Mouse (Mus musculus) neural tube, embryonic 15.5 days (tissue): ENCODE results near the gene Dffb. TPM values are rescaled to one million over a fixed set of nuclear protein-coding genes. Genes with fewer than 3 reads are reported as not detected.

Experiments used
- ATAC-seq: fragments of 200-750 bp; cut with Nextera tagmentation; 2 replicates; pipeline ENCODE4 v1.8.0; 2017; ENCODE audit warnings: mild to moderate bottlenecking, moderate TSS enrichment, moderate library complexity; ENCODE audit not compliant: low FRiP score
- H3K27ac ChIP-seq: fragments of 300-500 bp; sonication (generic); replicated peaks from 2 replicates; pipeline ENCODE4 v1.5.1; 2015; ENCODE audit warnings: mild to moderate bottlenecking, inconsistent platforms
- H3K27me3 ChIP-seq: fragments of 300-500 bp; sonication (generic); replicated peaks from 2 replicates; pipeline ENCODE4 v1.6.1; 2015; ENCODE audit warnings: inconsistent platforms
- H3K36me3 ChIP-seq: fragments of 300-500 bp; sonication (generic); 2 replicates; pipeline ENCODE4 v1.6.1; 2015; ENCODE audit warnings: inconsistent platforms
- H3K4me1 ChIP-seq: fragments of 300-500 bp; sonication (generic); 2 replicates; pipeline ENCODE4 v1.6.1; 2015; ENCODE audit warnings: inconsistent platforms
- H3K4me2 ChIP-seq: fragments of 300-500 bp; sonication (generic); 2 replicates; pipeline ENCODE4 v1.6.1; 2015; ENCODE audit warnings: inconsistent platforms, mild to moderate bottlenecking, moderate library complexity
- H3K4me3 ChIP-seq: fragments of 300-500 bp; sonication (generic); replicated peaks from 2 replicates; pipeline ENCODE4 v1.5.1; 2015; ENCODE audit warnings: mild to moderate bottlenecking, inconsistent platforms
- H3K9ac ChIP-seq: fragments of 300-500 bp; sonication (generic); replicated peaks from 2 replicates; pipeline ENCODE4 v1.6.1; 2015; ENCODE audit warnings: mild to moderate bottlenecking, inconsistent platforms
- H3K9me3 ChIP-seq: fragments of 300-500 bp; sonication (generic); replicated peaks from 2 replicates; pipeline ENCODE4 v1.6.1; 2016; ENCODE audit warnings: inconsistent platforms
- WGBS: fragments of 180-500 bp; shearing (Covaris S2); methylation state at CpG from one replicate; pipeline ENCODE4 v1.1.7; 2015; ENCODE audit warnings: mixed read lengths; 5-methylcytosine and 5-hydroxymethylcytosine counted together
- polyA plus RNA-seq: library from polyadenylated mRNA; unstranded; fragments of >200 nt; fragmentation: Nextera tagmentation; extraction: Ambion mirVana; gene quantifications from 2 replicates; pipeline ENCODE4 v1.2.1, GENCODE M21; 2015

Gene Dffb
- polyA plus RNA-seq, 1 experiment from 2014 or later = 11.3 TPM

DNA sequence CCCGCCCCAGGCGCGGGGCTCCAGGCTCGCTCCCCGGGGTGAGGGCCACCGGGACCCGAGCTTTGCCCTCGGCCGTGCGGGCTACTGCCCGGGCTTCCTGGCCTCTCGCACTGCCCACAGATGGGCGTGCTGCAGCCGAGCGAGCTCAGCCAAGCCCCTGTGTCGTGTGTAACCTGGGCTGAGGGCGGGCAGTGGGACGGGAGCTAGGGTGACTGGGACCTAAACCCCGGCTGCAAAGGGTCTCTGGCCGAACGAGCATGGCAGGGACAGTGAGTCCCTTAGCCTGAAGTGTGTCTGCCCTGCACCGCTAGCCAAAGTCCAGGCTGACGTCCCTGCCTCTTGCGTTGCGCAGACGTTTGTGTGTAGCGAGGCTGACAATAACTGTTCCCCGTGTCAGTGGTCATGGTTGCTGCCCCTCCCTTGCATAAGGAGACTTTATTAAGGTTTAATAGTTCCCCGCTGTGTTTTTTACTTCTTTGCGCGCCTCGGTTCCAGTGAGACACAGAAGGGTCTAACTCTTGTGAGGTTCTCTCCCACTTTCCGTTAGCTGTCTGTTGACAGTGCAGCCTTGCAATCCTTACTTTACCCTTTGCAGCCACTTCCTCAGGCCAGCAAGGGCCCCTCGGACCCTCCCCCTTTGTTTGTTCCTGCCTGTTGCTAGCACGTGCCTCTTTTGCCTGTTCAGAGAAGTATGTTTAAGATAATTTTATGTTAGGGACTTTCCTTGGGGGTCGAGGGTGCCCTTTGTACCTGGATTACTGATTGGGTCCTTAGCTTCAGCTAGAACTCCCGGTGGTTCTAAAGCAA lies 17.3 kb downstream of the Dffb start:
- Histone ChIP-seq H3K27me3 (no peaks in the 10 kb centered on the region), H3K4me2 (peak overlapping the region; percentile 85), H3K4me1 (peaks cover 21% of the 10 kb centered on the region), H3K4me3 (peak overlapping the region; percentile 76), H3K9me3 (no peaks in the 10 kb centered on the region), H3K27ac (peak overlapping the region; percentile 90), H3K36me3 (peaks cover 32% of the 10 kb centered on the region), H3K9ac (peak overlapping the region; percentile 91)
- ATAC-seq = peak; percentile 68
- under 1% methylated on average over 37 of the region's 37 CpGs for WGBS

DNA sequence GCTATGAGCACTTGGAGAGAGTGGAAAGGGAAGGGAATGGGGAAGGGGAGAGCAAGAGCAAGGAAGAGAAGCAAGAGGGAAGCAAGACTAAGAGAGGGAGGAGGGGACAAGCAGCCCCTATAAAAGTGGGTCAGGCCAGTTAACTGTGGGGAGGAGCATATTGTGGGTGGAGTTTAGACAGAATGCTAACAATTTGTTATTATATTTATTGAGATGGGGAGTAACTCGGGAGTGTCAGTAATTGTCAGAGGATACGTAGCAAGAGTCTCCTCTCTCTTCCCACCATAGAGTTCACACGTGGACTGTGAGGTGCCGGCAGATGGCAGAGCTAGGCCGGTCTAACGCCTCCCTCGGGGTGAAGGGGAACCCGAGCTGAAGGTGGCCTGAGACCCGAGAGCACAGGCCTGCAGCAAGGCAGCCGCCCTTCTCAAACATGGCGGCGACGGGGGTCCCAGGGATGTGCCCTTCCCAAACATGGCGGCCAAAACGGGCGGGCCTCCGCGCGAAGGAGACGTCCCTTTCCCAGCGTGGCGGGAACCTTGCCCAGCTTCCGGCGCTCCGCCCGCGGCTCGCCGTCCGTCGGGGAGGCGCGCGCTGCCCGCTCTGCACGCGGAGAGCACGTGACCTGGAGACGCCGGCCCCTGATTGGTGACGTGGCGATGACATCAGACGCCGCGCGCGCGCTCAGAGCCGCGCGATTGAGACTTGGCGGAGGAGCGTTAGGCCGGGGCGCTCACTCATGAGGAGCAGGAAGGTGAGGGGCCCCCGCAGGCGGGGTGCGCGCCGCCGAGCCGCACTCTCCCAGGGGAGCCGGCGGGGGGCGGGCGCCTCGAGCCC lies 18.1 kb downstream of the Dffb start, which contains the start of gene A430005L14Rik:
TSS of gene A430005L14Rik (plus strand) at position 669 of the 837 bp plus-strand sequence.
- Histone ChIP-seq H3K27ac (peak within 1 kb of the TSS; percentile 90), H3K4me3 (peak within 1 kb of the TSS; percentile 76), H3K27me3 (no peaks in the 10 kb centered on the region), H3K9ac (peak within 1 kb of the TSS; percentile 91), H3K4me1 (peaks cover 21% of the 10 kb centered on the region), H3K9me3 (no peaks in the 10 kb centered on the region), H3K4me2 (peak within 1 kb of the TSS; percentile 85), H3K36me3 (peaks cover 24% of the 10 kb centered on the region)
- 2% methylated on average over 54 of the region's 67 CpGs for WGBS
- ATAC-seq = peak; percentile 95

DNA sequence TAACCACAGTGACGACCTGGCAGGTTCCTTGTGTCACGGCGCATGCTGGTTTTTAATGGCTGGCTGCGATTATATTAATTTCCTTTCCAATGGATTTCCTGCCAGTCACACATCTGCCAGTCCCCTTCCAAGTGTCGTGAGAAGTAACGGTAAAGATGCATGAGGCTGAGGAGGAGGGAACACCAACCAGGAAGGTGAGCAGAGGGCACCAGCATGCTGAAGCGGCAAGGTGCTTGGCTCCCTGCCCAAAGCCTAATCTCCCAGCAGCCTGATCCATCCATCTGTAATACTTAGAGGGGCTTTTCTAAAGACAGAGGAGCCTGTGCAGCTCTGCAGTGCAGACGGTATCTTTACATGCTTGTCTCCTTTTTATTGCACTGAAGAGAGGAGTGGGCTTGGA lies 19.3 kb downstream of the Dffb start:
- Histone ChIP-seq H3K27ac (peak overlapping the region; percentile 90; the same call in 1 of the 2 replicates), H3K9ac (no peak overlapping the region), H3K27me3 (no peaks in the 10 kb centered on the region), H3K4me3 (no peak overlapping the region), H3K4me2 (no peak overlapping the region), H3K36me3 (peaks cover 13% of the 10 kb centered on the region), H3K4me1 (peaks cover 21% of the 10 kb centered on the region), H3K9me3 (no peaks in the 10 kb centered on the region)
- 67% methylated on average over 8 of the region's 8 CpGs for WGBS
- no peak for ATAC-seq

- Histone ChIP-seq H3K27ac (no peak overlapping the region), H3K9me3 (no peaks in the 10 kb centered on the region), H3K36me3 (no peaks in the 10 kb centered on the region), H3K4me2 (no peak overlapping the region), H3K27me3 (peaks cover 7% of the 10 kb centered on the region; the same call in 1 of the 2 replicates), H3K9ac (no peak overlapping the region), H3K4me1 (peaks cover 5% of the 10 kb centered on the region), H3K4me3 (no peak overlapping the region)
- ATAC-seq = no peak
- WGBS = 18% methylated on average over 5 of the region's 5 CpGs
Observed at GRCm38 (mm10) chr4:153951692-153952091, 23.2 kb downstream of the Dffb start.

DNA sequence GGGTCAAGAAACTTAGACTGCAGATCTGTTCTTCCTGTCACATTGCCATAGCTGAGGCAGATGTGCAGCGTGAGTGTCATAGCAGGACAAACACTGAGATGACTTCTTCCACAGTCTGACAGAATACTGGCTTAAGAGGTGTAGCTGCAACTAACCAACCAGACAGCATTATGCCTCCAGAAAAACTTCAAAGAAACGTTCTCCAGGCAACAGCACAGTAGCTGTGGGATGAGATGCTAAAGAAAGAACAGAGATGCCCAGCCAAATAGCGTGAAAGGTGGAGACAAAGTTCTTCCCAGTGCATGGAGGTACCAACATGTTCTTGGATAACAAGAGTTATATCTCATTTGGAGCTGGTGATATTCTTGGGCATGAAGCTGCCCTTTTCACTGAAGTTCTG lies 23.8 kb downstream of the Dffb start:
- no peak overlapping the region for H3K9ac ChIP-seq
- no peak overlapping the region for H3K4me2 ChIP-seq
- no peak overlapping the region for H3K4me3 ChIP-seq
- ATAC-seq = no peak
- H3K4me1 ChIP-seq = no peaks in the 10 kb centered on the region
- H3K27me3 ChIP-seq = peaks cover 7% of the 10 kb centered on the region; the same call in 1 of the 2 replicates
- WGBS = 67% methylated on average over 3 of the region's 3 CpGs
- no peak overlapping the region for H3K27ac ChIP-seq
- no peaks in the 10 kb centered on the region for H3K9me3 ChIP-seq
- no peaks in the 10 kb centered on the region for H3K36me3 ChIP-seq

GRCm38 (mm10) chr4:153950372-153950771 lies 24.6 kb downstream of the Dffb start:
- WGBS = 78% methylated on average over 2 of the region's 2 CpGs
- no peak overlapping the region for H3K4me2 ChIP-seq
- ATAC-seq = no peak

DNA sequence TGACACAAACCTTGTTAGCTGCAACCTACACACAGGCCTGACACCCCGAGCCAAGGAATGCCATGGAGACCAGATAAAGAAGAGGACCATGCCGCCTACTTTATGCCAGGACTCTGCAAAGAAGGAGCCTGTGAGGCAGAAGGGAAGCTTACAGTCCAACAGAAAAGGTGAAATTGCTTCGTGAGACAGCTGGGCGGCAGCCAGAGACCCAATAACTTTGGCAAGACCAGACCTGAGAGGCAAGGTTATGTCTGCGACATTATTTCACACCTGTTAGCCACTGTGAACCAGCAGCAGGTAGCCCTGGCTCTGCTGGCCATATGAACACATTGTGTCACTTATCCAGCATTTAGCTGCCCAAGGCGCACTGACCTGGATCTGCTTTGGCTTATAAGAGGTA lies 29.2 kb downstream of the Dffb start:
- H3K4me3 ChIP-seq = no peak overlapping the region
- 80% methylated on average over 6 of the region's 6 CpGs for WGBS
- H3K4me1 ChIP-seq = peaks cover 20% of the 10 kb centered on the region
- H3K27me3 ChIP-seq = peaks cover 10% of the 10 kb centered on the region; the same call in 1 of the 2 replicates
- H3K9ac ChIP-seq = no peak overlapping the region
- H3K36me3 ChIP-seq = no peaks in the 10 kb centered on the region
- no peak overlapping the region for H3K4me2 ChIP-seq
- H3K27ac ChIP-seq = no peak overlapping the region
- H3K9me3 ChIP-seq = no peaks in the 10 kb centered on the region
- ATAC-seq = no peak

More at GRCm38 (mm10) chr4:153950372-153950771, 24.6 kb downstream of the Dffb start:
- no peak overlapping the region for H3K27ac ChIP-seq
- peaks cover 7% of the 10 kb centered on the region; the same call in 1 of the 2 replicates for H3K27me3 ChIP-seq
- H3K36me3 ChIP-seq = no peaks in the 10 kb centered on the region
- no peaks in the 10 kb centered on the region for H3K9me3 ChIP-seq
- no peak overlapping the region for H3K4me3 ChIP-seq
- H3K9ac ChIP-seq = no peak overlapping the region
- H3K4me1 ChIP-seq = no peaks in the 10 kb centered on the region

GRCm38 (mm10) chr4:153944261-153944660 lies 30.7 kb downstream of the Dffb start:
- no peak overlapping the region for H3K9ac ChIP-seq
- H3K4me3 ChIP-seq = no peak overlapping the region
- H3K4me2 ChIP-seq = no peak overlapping the region
- ATAC-seq = no peak
- peaks cover 20% of the 10 kb centered on the region for H3K4me1 ChIP-seq
- no peak overlapping the region for H3K27ac ChIP-seq
- no peaks in the 10 kb centered on the region for H3K9me3 ChIP-seq
- H3K36me3 ChIP-seq = no peaks in the 10 kb centered on the region
- H3K27me3 ChIP-seq = peaks cover 10% of the 10 kb centered on the region; the same call in 1 of the 2 replicates
- WGBS = 53% methylated on average over 6 of the region's 6 CpGs

- WGBS = 53% methylated on average over 4 of the region's 4 CpGs
- Histone ChIP-seq H3K27me3 (peaks cover 7% of the 10 kb centered on the region; the same call in 1 of the 2 replicates), H3K4me2 (no peak overlapping the region), H3K9me3 (no peaks in the 10 kb centered on the region), H3K27ac (no peak overlapping the region), H3K9ac (no peak overlapping the region), H3K36me3 (no peaks in the 10 kb centered on the region), H3K4me1 (peaks cover 20% of the 10 kb centered on the region), H3K4me3 (no peak overlapping the region)
- ATAC-seq = no peak
Observed at GRCm38 (mm10) chr4:153943243-153943642, 31.7 kb downstream of the Dffb start.

- WGBS = 60% methylated on average over 4 of the region's 4 CpGs
- Histone ChIP-seq H3K9me3 (no peaks in the 10 kb centered on the region), H3K9ac (no peak overlapping the region), H3K27ac (no peak overlapping the region), H3K4me1 (no peaks in the 10 kb centered on the region), H3K4me3 (no peak overlapping the region), H3K4me2 (no peak overlapping the region), H3K27me3 (no peaks in the 10 kb centered on the region), H3K36me3 (no peaks in the 10 kb centered on the region)
- ATAC-seq = no peak
Observed at GRCm38 (mm10) chr4:153929921-153930320, 45.0 kb downstream of the Dffb start.

DNA sequence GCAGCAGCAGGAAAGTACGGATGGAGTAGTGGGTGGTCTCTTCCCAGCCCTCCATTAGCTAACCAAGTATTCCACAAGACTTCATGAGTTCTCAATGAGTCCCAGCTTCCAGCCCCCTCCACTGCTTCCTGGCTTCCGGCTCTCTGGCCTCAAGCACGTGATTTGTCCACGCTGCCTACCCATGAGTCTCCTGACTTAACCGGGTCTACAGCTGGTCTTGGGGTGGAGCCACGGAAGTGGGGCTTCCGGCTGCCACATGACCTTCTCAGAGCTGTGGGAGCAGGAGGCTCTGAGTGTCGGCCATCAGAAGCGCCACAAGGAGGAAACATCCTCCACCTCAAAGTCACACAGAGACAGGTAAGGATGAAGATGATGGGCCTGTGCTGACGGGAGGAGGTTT lies 45.5 kb downstream of the Dffb start:
- Histone ChIP-seq H3K9me3 (no peaks in the 10 kb centered on the region), H3K9ac (no peak overlapping the region), H3K4me2 (no peak overlapping the region), H3K4me3 (no peak overlapping the region), H3K27me3 (no peaks in the 10 kb centered on the region), H3K4me1 (no peaks in the 10 kb centered on the region), H3K27ac (no peak overlapping the region), H3K36me3 (no peaks in the 10 kb centered on the region)
- 71% methylated on average over 10 of the region's 10 CpGs for WGBS
- no peak for ATAC-seq
